Mouse (Mus musculus): ENCODE measurements around the gene Flot2.
"Not testable (repeated sequence)": the region's sequence is repeated elsewhere in the genome, so short reads cannot be mapped to it uniquely, and the experiment has no call there.

Flot2 gene

GRCm38 (mm10) chr11:78037831-78038752, at the start of gene Flot2:
TSS of gene Flot2 (plus strand) at chr11:78037931.
- in situ Hi-C loops (cut with MboI, MseI): loop anchor here in 1 of 2 experiments (5.0 kb wide), 1 partner anchor 56 kb away; the partner anchor contains the start of gene Phf12

- in situ Hi-C loops (cut with MboI, MseI): no loop called here
These were observed 48.5 kb upstream of the Flot2 start for GRCm38 (mm10) chr11:77989071-77989690.

GRCm38 (mm10) chr11:77995556-77995955, 42.2 kb upstream of the Flot2 start:
- in situ Hi-C loops (cut with MboI, MseI): no loop called here

GRCm38 (mm10) chr11:78006446-78006845, 31.3 kb upstream of the Flot2 start:
- in situ Hi-C loops (cut with MboI, MseI): no loop called here

GRCm38 (mm10) chr11:78019676-78020075, 18.1 kb upstream of the Flot2 start:
- in situ Hi-C loops (cut with MboI, MseI): no loop called here

- in situ Hi-C loops (cut with MboI, MseI): no loop called here
These were observed 14.1 kb upstream of the Flot2 start for GRCm38 (mm10) chr11:78023607-78024006.

- in situ Hi-C loops (cut with MboI, MseI): loop anchor here in 1 of 2 experiments (5.0 kb wide), 1 partner anchor 37 kb away; no protein-coding TSS in a partner anchor
These were observed 8.5 kb upstream of the Flot2 start for GRCm38 (mm10) chr11:78029240-78029639.

GRCm38 (mm10) chr11:78030600-78030999, 7.1 kb upstream of the Flot2 start:
- in situ Hi-C loops (cut with MboI, MseI): no loop called here

GRCm38 (mm10) chr11:78031389-78031788, 6.3 kb upstream of the Flot2 start:
- in situ Hi-C loops (cut with MboI, MseI): no loop called here

- in situ Hi-C loops (cut with MboI, MseI): no loop called here
These were observed 5.6 kb upstream of the Flot2 start, which contains the start of gene Dhrs13 for GRCm38 (mm10) chr11:78031947-78032808. TSS of gene Dhrs13 (plus strand) at chr11:78032280.

GRCm38 (mm10) chr11:78032809-78033195, 4.9 kb upstream of the Flot2 start:
- in situ Hi-C loops (cut with MboI, MseI): no loop called here

- in situ Hi-C loops (cut with MboI, MseI): no loop called here
These were observed 3.7 kb upstream of the Flot2 start for GRCm38 (mm10) chr11:78033931-78034617.

GRCm38 (mm10) chr11:78036791-78037190, 940 bp upstream of the Flot2 start:
- in situ Hi-C loops (cut with MboI, MseI): loop anchor here in 1 of 2 experiments (5.0 kb wide), 1 partner anchor 54 kb away; the partner anchor contains the start of gene Phf12

GRCm38 (mm10) chr11:78040878-78041277, 3.1 kb downstream of the Flot2 start:
- in situ Hi-C loops (cut with MboI, MseI): no loop called here

- in situ Hi-C loops (cut with MboI, MseI): not testable (repeated sequence)
These were observed 4.6 kb downstream of the Flot2 start for GRCm38 (mm10) chr11:78042290-78042870.

- in situ Hi-C loops (cut with MboI, MseI): loop anchor here in 1 of 2 experiments (5.0 kb wide), 1 partner anchor 42 kb away; no protein-coding TSS in a partner anchor
These were observed 7.1 kb downstream of the Flot2 start for GRCm38 (mm10) chr11:78044758-78045251.

GRCm38 (mm10) chr11:78048637-78049036, 10.9 kb downstream of the Flot2 start:
- in situ Hi-C loops (cut with MboI, MseI): loop anchor here in 1 of 2 experiments (5.0 kb wide), 1 partner anchor 39 kb away; no protein-coding TSS in a partner anchor

GRCm38 (mm10) chr11:78053078-78053477, 15.3 kb downstream of the Flot2 start:
- in situ Hi-C loops (cut with MboI, MseI): no loop called here

- in situ Hi-C loops (cut with MboI, MseI): no loop called here
These were observed 19.2 kb downstream of the Flot2 start for GRCm38 (mm10) chr11:78056946-78057345.

Measured in T-helper 17 cell (primary cell).